Mouse (Mus musculus) small intestine, adult 10 weeks (tissue): ENCODE data around the gene Tub. TPM values are rescaled to one million over a fixed set of nuclear protein-coding genes. Genes with fewer than 3 reads are reported as not detected.

Experiments used
- polyA plus RNA-seq: library from polyadenylated mRNA; stranded (reverse); fragments of 350-450 nt; fragmentation: Illumina TruSeq; extraction: RNeasy Lipid Tissue Mini Kit (QIAGEN cat#74804); gene quantifications from one replicate; pipeline ENCODE4 v1.2.3, GENCODE M21; 2014; ENCODE audit warnings: low replicate concordance

The Tub gene
- 0.45 TPM for polyA plus RNA-seq

DNA sequence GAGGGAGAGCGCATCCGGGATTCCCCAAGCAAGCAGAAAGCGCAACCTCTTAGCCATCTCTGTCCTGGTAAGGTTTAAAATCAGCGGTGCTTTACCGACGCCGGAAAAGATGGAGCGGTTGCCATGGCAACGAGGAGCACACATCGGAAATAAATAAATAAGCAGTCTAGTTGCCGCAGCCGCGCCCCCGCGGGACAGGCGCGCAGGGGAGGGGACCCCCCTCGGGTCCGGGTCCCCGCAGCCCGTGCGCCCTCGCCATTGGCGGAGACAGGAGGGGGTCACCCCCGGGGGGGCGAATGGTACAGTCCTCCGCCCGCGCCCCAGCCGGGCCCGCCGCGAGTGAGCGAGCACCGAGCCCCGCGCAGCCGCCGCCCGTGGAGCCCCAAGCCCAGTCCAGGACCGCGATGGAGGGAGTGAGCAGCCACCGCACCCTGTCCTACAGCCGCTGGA, at the start of gene Tub:
Gene Tub (plus strand): TSS at position 27 of the 450 bp plus-strand sequence.

DNA sequence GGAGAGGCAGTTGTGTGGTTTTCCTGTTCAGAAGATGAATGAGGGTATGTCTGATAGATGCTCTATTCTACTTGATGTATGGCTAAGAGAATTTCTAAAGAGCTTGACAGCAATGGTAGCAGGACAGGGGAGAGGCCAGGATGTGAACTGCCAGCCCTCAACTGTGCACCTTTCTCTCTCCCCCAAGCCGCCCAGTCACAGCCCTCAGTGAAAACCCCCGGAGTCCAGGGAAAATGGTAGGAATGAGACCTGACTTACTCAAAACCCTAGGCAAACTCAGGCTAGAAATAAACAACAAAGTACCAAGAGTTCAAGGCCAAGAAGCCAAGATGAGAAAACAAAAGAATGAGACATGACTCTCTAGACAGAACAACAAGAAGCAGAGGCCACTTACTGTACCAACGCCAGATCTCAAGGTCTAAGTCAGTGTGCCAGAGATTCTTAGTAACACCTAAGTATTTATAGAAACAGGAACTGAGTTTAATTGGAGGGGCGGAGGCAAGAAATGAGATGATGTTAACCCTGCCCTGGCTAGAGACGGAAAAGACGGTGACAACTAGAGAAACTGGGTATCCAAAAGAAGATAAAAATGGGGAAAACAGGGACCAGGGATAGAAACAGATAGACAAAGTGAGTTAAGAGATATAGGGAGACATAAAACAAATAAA, 20.3 kb upstream of the Tub start, which contains the start of gene Nlrp10:
Gene Nlrp10 (minus strand): TSS at position 453 of the 668 bp plus-strand sequence.

DNA sequence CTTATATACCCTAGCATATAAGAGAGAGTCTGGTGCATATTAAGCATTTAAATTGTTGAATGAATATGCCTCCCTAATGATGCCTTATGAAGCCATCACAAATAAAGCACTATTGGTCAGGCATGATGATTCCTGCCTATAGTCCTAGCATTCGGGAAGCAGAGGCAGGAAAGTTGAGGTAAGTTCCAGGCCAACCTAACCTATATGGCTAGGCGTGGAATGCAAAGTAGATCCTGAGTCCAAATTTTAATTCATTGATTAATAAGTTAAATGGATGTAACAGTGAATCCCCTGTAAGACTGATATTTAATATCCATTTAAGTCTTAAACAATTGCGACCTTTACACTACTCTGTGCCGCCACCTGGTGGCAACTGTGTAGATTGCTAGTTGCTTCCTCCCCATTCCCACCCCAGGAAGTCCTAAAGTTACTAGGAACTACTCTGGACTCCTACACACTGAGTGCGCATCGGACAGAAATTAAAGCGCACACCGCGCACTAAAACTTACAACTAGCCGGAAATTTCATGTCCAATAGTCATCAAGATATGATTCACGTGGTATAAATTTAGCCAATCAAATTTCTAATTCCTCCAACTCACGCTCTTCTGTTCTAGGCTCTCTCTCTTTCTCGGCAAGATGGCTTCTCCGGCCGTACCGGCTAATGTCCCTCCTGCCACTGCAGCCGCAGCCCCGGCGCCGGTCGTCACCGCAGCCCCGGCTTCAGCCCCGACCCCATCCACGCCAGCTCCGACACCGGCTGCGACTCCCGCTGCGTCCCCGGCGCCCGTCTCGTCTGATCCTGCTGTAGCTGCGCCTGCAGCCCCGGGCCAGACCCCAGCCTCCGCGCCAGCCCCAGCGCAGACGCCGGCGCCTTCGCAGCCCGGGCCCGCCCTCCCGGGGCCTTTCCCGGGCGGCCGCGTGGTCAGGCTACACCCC, 16.1 kb upstream of the Tub start, which contains the start of gene Eif3f:
Gene Eif3f (plus strand): TSS at position 624 of the 938 bp plus-strand sequence.

DNA sequence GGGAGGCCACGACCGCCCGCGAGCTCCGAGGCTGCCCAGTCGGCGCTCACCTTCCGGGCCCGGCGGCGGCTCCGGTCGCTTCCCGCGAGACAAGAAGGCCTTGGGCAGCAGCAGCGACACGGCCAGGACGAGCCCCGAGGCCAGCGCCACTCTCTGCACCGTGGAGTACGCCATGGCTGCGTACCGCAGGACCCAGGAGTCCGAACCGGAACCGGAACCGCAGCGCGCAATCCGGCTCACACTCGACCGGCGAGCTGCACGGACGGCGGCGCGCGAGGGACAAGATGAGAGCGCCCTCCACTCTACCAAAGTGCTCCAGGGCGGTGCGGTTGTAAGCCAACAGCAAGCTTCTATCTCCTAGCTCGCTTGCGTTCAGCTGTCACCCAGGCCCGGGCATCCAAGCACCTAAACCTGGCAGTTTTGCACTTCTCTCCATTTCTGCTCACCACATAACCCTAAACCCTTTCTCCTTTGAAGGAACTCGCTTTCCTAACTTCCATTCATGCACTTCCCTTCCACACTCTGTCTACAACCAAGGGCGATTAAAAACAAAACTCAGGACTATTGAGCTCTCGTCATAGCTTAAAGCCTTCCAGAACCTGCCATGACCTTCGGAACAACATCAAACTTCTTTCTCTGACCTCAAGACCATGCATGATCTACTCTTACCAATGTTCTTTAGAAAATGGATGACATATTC, 133.1 kb downstream of the Tub start, which contains the start of gene Ric3:
Gene Ric3 (minus strand): TSS at position 219 of the 700 bp plus-strand sequence.

Other genes starting within 250 kb of the Tub start
- gene Olfr512, start 237.0 kb upstream of the Tub start, polyA plus RNA-seq: not detected
- gene Olfr513, start 199.4 kb upstream of the Tub start, polyA plus RNA-seq: not detected
- not detected for gene Olfr514, start 124.3 kb upstream of the Tub start, polyA plus RNA-seq
- gene Olfr516, start 99.8 kb upstream of the Tub start, polyA plus RNA-seq: not detected
- not detected for gene Olfr517, start 78.0 kb upstream of the Tub start, polyA plus RNA-seq
- not detected for gene Olfr518, start 65.3 kb upstream of the Tub start, polyA plus RNA-seq
- gene Olfr519, start 55.9 kb upstream of the Tub start, polyA plus RNA-seq: not detected
- gene Nlrp10, start 20.2 kb upstream of the Tub start, polyA plus RNA-seq: 0.19 TPM
- gene Eif3f, start 15.9 kb upstream of the Tub start, polyA plus RNA-seq: 19.4 TPM
- 2.7 TPM for gene Ric3, start 133.0 kb downstream of the Tub start, polyA plus RNA-seq
- gene Lmo1, start 224.9 kb downstream of the Tub start, polyA plus RNA-seq: not detected